Mouse (Mus musculus): ENCODE measurements at regions not wholly inside any gene's neighbourhood (a gene's known extent, or its start where the extent isn't known, plus 50 kb on each side); places are given as distances from the start of the nearest gene placed in this dataset.
A peak's percentile ranks its signal among the peaks of the same experiment; 100 is the strongest.

- H3K27ac ChIP-seq (replicated peaks): peak overlapping the region; percentile 83
- WGBS: 4% methylated on average over 31 of the region's 31 CpGs
- H3K4me3 ChIP-seq: peak overlapping the region; percentile 44
- peak; percentile 49 for DNase-seq (ENCODE audit: low spot score)
- peaks cover 54% of the 10 kb centered on the region for H3K4me1 ChIP-seq
- peaks cover 6% of the 10 kb centered on the region; the same call in 1 of the 2 replicates for H3K27me3 ChIP-seq (ENCODE audit: low read depth, poor library complexity, severe bottlenecking)
- no peaks in the 10 kb centered on the region for H3K9me3 ChIP-seq (replicated peaks)
- H3K36me3 ChIP-seq: no peaks in the 10 kb centered on the region
Observed at GRCm38 (mm10) chr4:8921477-8922385, 682.9 kb upstream of the Car8 start.

- H3K4me3 ChIP-seq: no peak overlapping the region
- H3K27me3 ChIP-seq (ENCODE audit: low read depth, poor library complexity, severe bottlenecking): peaks cover 6% of the 10 kb centered on the region; the same call in 1 of the 2 replicates
- WGBS: 24% methylated on average over 2 of the region's 2 CpGs
- DNase-seq (ENCODE audit: low spot score): no peak
- H3K36me3 ChIP-seq: no peaks in the 10 kb centered on the region
- H3K9me3 ChIP-seq (replicated peaks): no peaks in the 10 kb centered on the region
- peaks cover 67% of the 10 kb centered on the region for H3K4me1 ChIP-seq
- H3K27ac ChIP-seq (replicated peaks): peak overlapping the region; percentile 83
Observed at GRCm38 (mm10) chr4:8920306-8920705, 681.5 kb upstream of the Car8 start.

GRCm38 (mm10) chr4:8919366-8919984 is 680.6 kb upstream of the Car8 start:
- no peaks in the 10 kb centered on the region for H3K36me3 ChIP-seq
- DNase-seq (ENCODE audit: low spot score): no peak
- H3K4me1 ChIP-seq: peaks cover 75% of the 10 kb centered on the region
- no peak overlapping the region for H3K4me3 ChIP-seq
- H3K9me3 ChIP-seq (replicated peaks): no peaks in the 10 kb centered on the region
- H3K27me3 ChIP-seq (ENCODE audit: low read depth, poor library complexity, severe bottlenecking): peaks cover 6% of the 10 kb centered on the region; the same call in 1 of the 2 replicates
- H3K27ac ChIP-seq (replicated peaks): peak overlapping the region; percentile 83
- WGBS: 81% methylated on average over 9 of the region's 9 CpGs

Measured in midbrain, embryonic 10.5 days (tissue).